Mouse (Mus musculus) liver, postnatal 0 days (tissue): ENCODE measurements at regions not wholly inside any gene's neighbourhood (a gene's known extent, or its start where the extent isn't known, plus 50 kb on each side); places are given as distances from the start of the nearest gene placed in this dataset.

ENCODE experiments used
- ATAC-seq: fragments of 200-750 bp; cut with Nextera tagmentation; 2 replicates; pipeline ENCODE4 v1.8.0; 2017; ENCODE audit warnings: mild to moderate bottlenecking, moderate library complexity
- DNase-seq: peaks from one replicate; pipeline ENCODE4 v3.0.0-alpha.2; 2016
- H3K27ac ChIP-seq: fragments of 300-500 bp; sonication (generic); 2 replicates; pipeline ENCODE4 v1.5.1; 2014; ENCODE audit warnings: antibody characterized with exemption, moderate library complexity, mild to moderate bottlenecking, low read depth
- H3K27me3 ChIP-seq: fragments of 300-500 bp; sonication (generic); 2 replicates; pipeline ENCODE4 v1.6.1; 2014; ENCODE audit warnings: low read length, control low read depth, mixed read lengths; ENCODE audit not compliant: insufficient read depth
- H3K36me3 ChIP-seq: fragments of 300-500 bp; sonication (generic); replicated peaks from 2 replicates; pipeline ENCODE4 v1.6.1; 2014; ENCODE audit warnings: mild to moderate bottlenecking, control low read depth, low read length, moderate library complexity, mixed read lengths; ENCODE audit not compliant: insufficient read depth
- H3K4me1 ChIP-seq: fragments of 300-500 bp; sonication (generic); 2 replicates; pipeline ENCODE4 v1.6.1; 2014; ENCODE audit warnings: antibody characterized with exemption, mild to moderate bottlenecking, control low read depth; ENCODE audit not compliant: insufficient read depth
- H3K4me2 ChIP-seq: fragments of 300-500 bp; sonication (generic); 2 replicates; pipeline ENCODE4 v1.6.1; 2014; ENCODE audit warnings: low read depth, mild to moderate bottlenecking, low read length, moderate library complexity, mixed read lengths
- H3K4me3 ChIP-seq: fragments of 300-500 bp; sonication (generic); 2 replicates; pipeline ENCODE4 v1.5.1; 2014; ENCODE audit warnings: low read depth, low read length
- H3K9ac ChIP-seq: fragments of 300-500 bp; sonication (generic); replicated peaks from 2 replicates; pipeline ENCODE4 v1.6.1; 2014; ENCODE audit warnings: mild to moderate bottlenecking, moderate library complexity
- H3K9me3 ChIP-seq: fragments of 300-500 bp; sonication (generic); 2 replicates; pipeline ENCODE4 v1.6.1; 2016; ENCODE audit warnings: mild to moderate bottlenecking, control low read depth, low read length, mixed read lengths
- CTCF ChIP-seq: sonication (generic); IDR thresholded peaks from 2 replicates; pipeline ENCODE4 v1.5.1; 2016; ENCODE audit warnings: antibody characterized with exemption, low read depth
- EP300 ChIP-seq: IDR thresholded peaks from 2 replicates; pipeline ENCODE4 v1.6.1; 2016; ENCODE audit warnings: antibody characterized with exemption, low read depth, mild to moderate bottlenecking
- WGBS: fragments of 180-500 bp; shearing (Covaris S2); extraction: QIAGEN DNeasy Blood & Tissue Kit; methylation state at CpG from one replicate; pipeline ENCODE4 v1.1.7; 2014; ENCODE audit not compliant: insufficient replicate concordance; 5-methylcytosine and 5-hydroxymethylcytosine counted together

GRCm38 (mm10) chr7:111969198-111969887 is 54.0 kb upstream of the Usp47 start:
- no peaks in the 10 kb centered on the region for H3K36me3 ChIP-seq
- no peaks in the 10 kb centered on the region for H3K4me1 ChIP-seq
- no peak for TF ChIP-seq EP300
- TF ChIP-seq CTCF = peak; percentile 72
- H3K9ac ChIP-seq = no peak overlapping the region
- H3K4me3 ChIP-seq = no peak overlapping the region
- DNase-seq (peak; percentile 68), ATAC-seq (no peak)
- no peaks in the 10 kb centered on the region for H3K9me3 ChIP-seq
- WGBS = 55% methylated on average over 4 of the region's 4 CpGs
- no peaks in the 10 kb centered on the region for H3K27me3 ChIP-seq
- H3K27ac ChIP-seq = no peak overlapping the region
- no peak overlapping the region for H3K4me2 ChIP-seq

- 76% methylated on average over 5 of the region's 5 CpGs for WGBS
- no peaks in the 10 kb centered on the region for H3K9me3 ChIP-seq
- H3K4me3 ChIP-seq = no peak overlapping the region
- no peaks in the 10 kb centered on the region for H3K36me3 ChIP-seq
- ATAC-seq (no peak), DNase-seq (no peak)
- H3K27me3 ChIP-seq = no peaks in the 10 kb centered on the region
- no peak overlapping the region for H3K9ac ChIP-seq
- no peak for TF ChIP-seq CTCF
- no peak overlapping the region for H3K4me2 ChIP-seq
- no peak overlapping the region for H3K27ac ChIP-seq
- H3K4me1 ChIP-seq = no peaks in the 10 kb centered on the region
These were observed 55.0 kb upstream of the Usp47 start for GRCm38 (mm10) chr7:111968261-111968660.

GRCm38 (mm10) chr7:111966716-111967115 is 56.6 kb upstream of the Usp47 start:
- no peaks in the 10 kb centered on the region for H3K36me3 ChIP-seq
- no peaks in the 10 kb centered on the region for H3K4me1 ChIP-seq
- no peaks in the 10 kb centered on the region for H3K9me3 ChIP-seq
- ATAC-seq (no peak), DNase-seq (no peak)
- WGBS = 65% methylated on average over 3 of the region's 3 CpGs
- H3K9ac ChIP-seq = no peak overlapping the region
- no peak overlapping the region for H3K4me2 ChIP-seq
- H3K27me3 ChIP-seq = no peaks in the 10 kb centered on the region
- no peak for TF ChIP-seq CTCF
- no peak for TF ChIP-seq EP300
- no peak overlapping the region for H3K27ac ChIP-seq
- no peak overlapping the region for H3K4me3 ChIP-seq

- H3K4me3 ChIP-seq = no peak overlapping the region
- H3K4me2 ChIP-seq = no peak overlapping the region
- 88% methylated on average over 1 of the region's 1 CpGs for whole genome bisulfite sequencing
- no peak overlapping the region for H3K27ac ChIP-seq
- TF ChIP-seq EP300 = no peak
- TF ChIP-seq CTCF = no peak
- no peaks in the 10 kb centered on the region for H3K27me3 ChIP-seq
- H3K4me1 ChIP-seq = no peaks in the 10 kb centered on the region
- H3K9ac ChIP-seq = no peak overlapping the region
- no peak for ATAC-seq
- H3K9me3 ChIP-seq = no peaks in the 10 kb centered on the region
- no peaks in the 10 kb centered on the region for H3K36me3 ChIP-seq
- no peak for DNase-seq
These were observed 59.3 kb upstream of the Usp47 start for GRCm38 (mm10) chr7:111963969-111964368.

GRCm38 (mm10) chr7:111959977-111960376 is 63.3 kb upstream of the Usp47 start:
- DNase-seq = no peak
- Histone ChIP-seq H3K4me1 (no peaks in the 10 kb centered on the region), H3K9ac (no peak overlapping the region), H3K9me3 (no peaks in the 10 kb centered on the region), H3K4me3 (no peak overlapping the region), H3K27me3 (no peaks in the 10 kb centered on the region), H3K4me2 (no peak overlapping the region), H3K27ac (no peak overlapping the region), H3K36me3 (no peaks in the 10 kb centered on the region)
- ATAC-seq = no peak
- TF ChIP-seq CTCF (no peak), EP300 (no peak)
- 75% methylated on average over 3 of the region's 3 CpGs for WGBS

GRCm38 (mm10) chr7:111956671-111957070 is 66.6 kb upstream of the Usp47 start:
- no peak overlapping the region for H3K9ac ChIP-seq
- no peak overlapping the region for H3K27ac ChIP-seq
- no peak overlapping the region for H3K4me2 ChIP-seq
- H3K9me3 ChIP-seq = no peaks in the 10 kb centered on the region
- DNase-seq = no peak
- H3K27me3 ChIP-seq = no peaks in the 10 kb centered on the region
- no peak for ATAC-seq
- 68% methylated on average over 2 of the region's 2 CpGs for WGBS
- no peaks in the 10 kb centered on the region for H3K36me3 ChIP-seq
- no peaks in the 10 kb centered on the region for H3K4me1 ChIP-seq
- TF ChIP-seq EP300 = no peak
- no peak overlapping the region for H3K4me3 ChIP-seq

- no peak overlapping the region for H3K4me2 ChIP-seq
- H3K4me3 ChIP-seq = no peak overlapping the region
- H3K9ac ChIP-seq = no peak overlapping the region
- no peaks in the 10 kb centered on the region for H3K9me3 ChIP-seq
- DNase-seq (no peak), ATAC-seq (no peak)
- no peak overlapping the region for H3K27ac ChIP-seq
- whole genome bisulfite sequencing = 77% methylated on average over 4 of the region's 4 CpGs
- H3K27me3 ChIP-seq = no peaks in the 10 kb centered on the region
- no peaks in the 10 kb centered on the region for H3K36me3 ChIP-seq
- no peaks in the 10 kb centered on the region for H3K4me1 ChIP-seq
- TF ChIP-seq EP300 = no peak
- no peak for TF ChIP-seq CTCF
These were observed 83.7 kb upstream of the Usp47 start for GRCm38 (mm10) chr7:111939631-111940030.
